Mouse (Mus musculus): Measurements from ENCODE around the gene Chga.

DNA sequence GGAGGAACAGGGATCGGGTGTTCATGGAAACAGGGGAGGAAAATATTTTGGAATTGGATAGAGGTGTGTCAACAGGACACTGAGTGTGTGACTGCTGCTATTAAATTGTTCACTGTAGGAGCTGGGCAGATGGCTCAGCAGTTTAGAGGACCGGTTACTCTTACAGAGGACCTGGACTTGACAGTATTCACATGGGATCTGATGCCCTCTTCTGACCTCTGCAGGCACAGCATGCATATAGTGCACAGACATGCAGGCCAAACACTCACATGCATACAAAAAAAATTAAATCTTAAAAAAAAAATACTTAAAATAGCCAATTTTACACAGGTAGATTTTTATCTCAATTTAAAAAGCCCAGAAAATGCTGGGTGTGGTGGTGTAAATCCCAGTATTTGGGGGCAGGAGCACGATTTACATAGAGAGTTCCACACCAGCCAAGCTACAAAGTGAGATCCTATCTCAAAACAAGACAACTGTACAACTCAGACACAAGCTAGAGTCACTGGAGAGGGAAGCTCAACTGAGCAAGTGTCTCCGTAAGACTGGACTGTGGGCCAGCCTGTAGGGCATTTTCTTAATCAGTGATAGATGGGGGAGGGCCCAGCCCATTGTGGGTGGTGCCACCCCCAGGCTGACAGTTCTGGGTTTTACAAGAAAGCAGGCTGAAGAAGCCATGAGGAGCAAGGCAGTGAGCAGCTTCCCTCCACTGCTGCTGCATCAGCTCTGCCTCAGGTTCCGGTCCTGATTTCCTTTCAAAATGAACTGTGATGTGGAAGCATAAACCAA, 21.0 kb downstream of the Chga start:
- TF ChIP-seq POLR2A (IDR thresholded peaks at IDR 0.05; ENCODE audit: borderline replicate concordance, extremely low read depth, insufficient read depth, insufficient read length, poor library complexity, severe bottlenecking) (no peak), CTCF (IDR thresholded peaks at IDR 0.05; ENCODE audit: borderline replicate concordance, extremely low read depth, insufficient read depth, insufficient read length) (no peak)
